Mouse (Mus musculus) embryonic facial prominence, embryonic 11.5 days (tissue): ENCODE results near the gene Gm43191. TPM values are rescaled to one million over a fixed set of nuclear protein-coding genes. Genes with fewer than 3 reads are reported as not detected.

Experiments used
- ATAC-seq: fragments of 200-750 bp; cut with Nextera tagmentation; replicated peaks from 2 replicates; pipeline ENCODE4 v1.8.0; 2017; ENCODE audit warnings: low read depth; ENCODE audit not compliant: insufficient number of reproducible peaks, low FRiP score, low TSS enrichment
- DNase-seq: peaks from one replicate; pipeline ENCODE4 v3.0.0-alpha.2; 2015; ENCODE audit warnings: low spot score
- H3K27ac ChIP-seq: fragments of 300-500 bp; sonication (generic); replicated peaks from 2 replicates; pipeline ENCODE4 v1.5.1; 2014; ENCODE audit warnings: mild to moderate bottlenecking, low read depth, low read length, control low read depth
- H3K27me3 ChIP-seq: fragments of 300-500 bp; sonication (generic); 2 replicates; pipeline ENCODE4 v1.6.1; 2014; ENCODE audit warnings: mild to moderate bottlenecking, low read length, moderate library complexity, mixed read lengths; ENCODE audit not compliant: control insufficient read depth, insufficient read depth
- H3K36me3 ChIP-seq: fragments of 300-500 bp; sonication (generic); replicated peaks from 2 replicates; pipeline ENCODE4 v1.6.1; 2014; ENCODE audit warnings: low read depth, mild to moderate bottlenecking, low read length, moderate library complexity, mixed read lengths; ENCODE audit not compliant: control insufficient read depth, insufficient read depth
- H3K4me1 ChIP-seq: fragments of 300-500 bp; sonication (generic); 2 replicates; pipeline ENCODE4 v1.6.1; 2014; ENCODE audit warnings: low read length, mixed read lengths; ENCODE audit not compliant: control insufficient read depth, insufficient read depth
- H3K4me2 ChIP-seq: fragments of 300-500 bp; sonication (generic); 2 replicates; pipeline ENCODE4 v1.6.1; 2014; ENCODE audit warnings: low read depth, mild to moderate bottlenecking, control low read depth, low read length, moderate library complexity
- H3K4me3 ChIP-seq: fragments of 300-500 bp; sonication (generic); 2 replicates; pipeline ENCODE4 v1.5.1; 2014; ENCODE audit warnings: low read depth, low read length, control low read depth
- H3K9ac ChIP-seq: fragments of 300-500 bp; sonication (generic); replicated peaks from 2 replicates; pipeline ENCODE4 v1.6.1; 2014; ENCODE audit warnings: mild to moderate bottlenecking, control low read depth, low read length
- H3K9me3 ChIP-seq: fragments of 300-500 bp; sonication (generic); replicated peaks from 2 replicates; pipeline ENCODE4 v1.6.1; 2016; ENCODE audit warnings: mild to moderate bottlenecking, low read length, inconsistent platforms, mixed read lengths; ENCODE audit not compliant: control insufficient read depth
- WGBS: fragments of 180-500 bp; shearing (Covaris S2); extraction: QIAGEN DNeasy Blood & Tissue Kit; methylation state at CpG from one replicate; pipeline ENCODE4 v1.1.7; 2014; 5-methylcytosine and 5-hydroxymethylcytosine counted together
- polyA plus RNA-seq: library from polyadenylated mRNA; unstranded; fragments of >200 nt; fragmentation: Nextera tagmentation; extraction: Ambion mirVana; gene quantifications from 2 replicates; pipeline ENCODE4 v1.2.1, GENCODE M21; 2014

Gene Gm43191
- polyA plus RNA-seq, 1 experiment from 2014 or later, result not detected

DNA sequence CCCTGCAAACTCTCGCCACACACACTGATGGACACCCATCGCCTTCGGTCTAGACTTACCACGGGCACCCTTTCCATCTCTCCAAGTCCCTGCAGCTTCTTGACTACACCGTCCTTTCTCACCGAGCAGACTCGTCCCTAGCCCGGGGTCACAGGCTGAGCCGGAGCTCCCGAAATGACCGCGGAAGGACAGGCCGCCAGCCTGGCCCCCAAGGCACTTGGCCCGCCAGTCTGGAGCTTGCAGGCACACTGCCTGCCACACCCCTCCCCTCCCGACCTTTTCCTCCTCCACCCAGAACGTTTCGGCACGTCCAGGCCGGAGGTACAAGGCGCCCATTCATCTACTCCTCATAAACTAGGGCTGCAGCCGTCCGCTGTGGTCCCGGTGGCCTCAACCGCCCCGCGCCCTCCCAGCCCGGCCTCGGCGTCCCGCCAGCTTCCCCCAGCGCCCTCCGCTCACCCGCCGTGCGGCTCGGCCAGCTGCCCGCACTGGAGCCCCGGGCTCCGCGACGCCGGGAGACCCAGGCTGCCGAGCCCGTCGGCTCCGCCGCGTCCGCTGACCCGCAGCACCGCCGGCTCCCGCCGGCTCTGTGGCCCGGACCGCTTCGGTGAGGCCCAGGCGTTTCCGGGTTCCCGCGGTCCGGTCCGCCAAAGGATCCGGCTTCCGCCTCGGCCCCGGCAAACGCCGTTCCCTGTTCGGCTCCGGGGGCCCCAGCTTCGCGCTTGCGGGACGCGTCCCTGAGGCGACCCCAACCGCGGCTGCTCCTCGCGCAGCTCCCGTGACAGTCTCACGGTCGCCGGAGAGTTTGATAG is 30.8 kb upstream of the Gm43191 start:
- no peaks in the 10 kb centered on the region for H3K36me3 ChIP-seq
- no peaks in the 10 kb centered on the region for H3K4me1 ChIP-seq
- peak overlapping the region; percentile 82 for H3K4me2 ChIP-seq
- peak; percentile 73 for DNase-seq
- under 1% methylated on average over 85 of the region's 85 CpGs for WGBS
- ATAC-seq, result peak; percentile 88
- no peaks in the 10 kb centered on the region for H3K27me3 ChIP-seq
- H3K27ac ChIP-seq, result peak overlapping the region; percentile 47; the same call in 1 of the 2 replicates
- peak overlapping the region; percentile 94 for H3K9ac ChIP-seq
- peak overlapping the region; percentile 88 for H3K4me3 ChIP-seq
- no peaks in the 10 kb centered on the region for H3K9me3 ChIP-seq

DNA sequence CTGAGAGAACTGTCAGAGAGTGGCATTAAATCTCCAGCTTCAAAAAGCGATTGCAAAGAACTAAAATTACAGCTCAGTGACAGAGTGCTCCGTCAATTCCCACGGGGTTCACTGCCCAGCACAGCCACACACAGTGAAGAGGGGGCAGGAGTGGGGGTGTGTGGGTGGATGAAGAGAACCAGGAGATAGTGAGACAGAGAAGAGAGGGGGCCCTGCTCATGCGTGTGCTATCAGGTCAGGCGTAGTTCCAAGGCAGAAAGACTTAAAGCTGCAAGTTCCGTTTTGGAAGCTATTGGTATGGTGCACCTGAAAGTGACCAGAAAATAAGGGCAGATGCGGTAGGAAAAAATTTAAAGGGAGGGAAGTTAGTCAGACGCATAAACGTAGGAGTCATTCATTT is 29.9 kb upstream of the Gm43191 start:
- H3K4me2 ChIP-seq, result peak overlapping the region; percentile 82
- ATAC-seq, result no peak
- no peak for DNase-seq

DNA sequence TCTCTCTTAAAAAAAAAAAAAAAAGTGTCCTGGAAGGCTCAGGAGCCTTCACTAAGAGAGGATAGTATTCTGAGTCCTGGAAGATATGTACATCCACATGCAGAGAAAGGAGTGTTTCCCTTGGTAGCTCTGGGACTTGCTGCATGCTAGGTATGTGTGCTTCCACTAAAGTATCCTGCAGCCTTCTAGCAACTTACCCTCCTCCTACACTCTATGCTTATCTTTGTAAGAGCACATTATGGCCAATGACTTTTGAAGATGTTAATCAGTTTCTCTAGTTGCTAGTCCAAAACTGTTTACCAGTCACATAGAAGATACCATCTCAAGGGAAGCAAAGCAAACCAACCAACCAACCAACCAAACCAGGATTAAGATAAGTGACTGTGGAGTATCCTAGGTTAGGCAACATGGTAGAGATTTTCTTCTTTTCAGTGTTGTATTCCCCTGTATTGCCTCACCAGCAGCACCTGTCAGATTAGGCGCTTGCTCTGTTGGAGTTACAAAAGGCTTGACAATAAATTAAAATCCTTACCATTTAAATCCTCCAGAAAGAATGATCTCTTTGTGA is 24.7 kb upstream of the Gm43191 start:
- Histone ChIP-seq H3K4me3 (no peak overlapping the region), H3K4me2 (no peak overlapping the region), H3K27ac (no peak overlapping the region), H3K4me1 (no peaks in the 10 kb centered on the region), H3K36me3 (no peaks in the 10 kb centered on the region), H3K9ac (no peak overlapping the region), H3K9me3 (no peaks in the 10 kb centered on the region), H3K27me3 (no peaks in the 10 kb centered on the region)
- no peak for ATAC-seq
- WGBS, result 81% methylated on average over 1 of the region's 1 CpGs
- no peak for DNase-seq

More for the DNA sequence above, 29.9 kb upstream of the Gm43191 start:
- Histone ChIP-seq H3K27me3 (no peaks in the 10 kb centered on the region), H3K27ac (no peak overlapping the region), H3K36me3 (no peaks in the 10 kb centered on the region), H3K9ac (no peak overlapping the region), H3K9me3 (no peaks in the 10 kb centered on the region), H3K4me1 (no peaks in the 10 kb centered on the region), H3K4me3 (peak overlapping the region; percentile 88)
- WGBS, result 55% methylated on average over 9 of the region's 9 CpGs

DNA sequence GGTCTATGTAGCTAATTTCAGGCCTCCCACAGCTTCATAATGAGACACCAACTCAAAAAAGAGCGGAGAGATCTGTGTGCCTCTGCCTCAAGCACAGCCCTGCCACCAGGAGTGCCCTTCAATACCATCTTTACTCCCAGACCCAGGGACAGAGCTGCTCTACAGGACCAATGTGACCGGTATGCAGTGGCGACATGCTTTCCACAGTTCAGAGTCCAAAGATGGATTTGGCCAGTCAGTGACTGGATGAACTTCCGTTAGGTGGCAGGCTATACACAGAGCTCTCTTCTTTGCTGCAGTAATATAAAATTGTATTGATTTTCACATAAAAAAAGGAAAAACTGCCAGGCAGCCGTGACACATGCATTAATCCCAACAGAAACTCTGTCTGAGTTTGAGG is 22.8 kb upstream of the Gm43191 start:
- ATAC-seq (no peak), DNase-seq (no peak)
- no peak overlapping the region for H3K4me3 ChIP-seq
- H3K4me1 ChIP-seq, result no peaks in the 10 kb centered on the region
- H3K27me3 ChIP-seq, result no peaks in the 10 kb centered on the region
- no peak overlapping the region for H3K27ac ChIP-seq
- H3K9ac ChIP-seq, result no peak overlapping the region
- no peaks in the 10 kb centered on the region for H3K36me3 ChIP-seq
- H3K4me2 ChIP-seq, result no peak overlapping the region
- no peaks in the 10 kb centered on the region for H3K9me3 ChIP-seq
- WGBS, result 89% methylated on average over 5 of the region's 5 CpGs

DNA sequence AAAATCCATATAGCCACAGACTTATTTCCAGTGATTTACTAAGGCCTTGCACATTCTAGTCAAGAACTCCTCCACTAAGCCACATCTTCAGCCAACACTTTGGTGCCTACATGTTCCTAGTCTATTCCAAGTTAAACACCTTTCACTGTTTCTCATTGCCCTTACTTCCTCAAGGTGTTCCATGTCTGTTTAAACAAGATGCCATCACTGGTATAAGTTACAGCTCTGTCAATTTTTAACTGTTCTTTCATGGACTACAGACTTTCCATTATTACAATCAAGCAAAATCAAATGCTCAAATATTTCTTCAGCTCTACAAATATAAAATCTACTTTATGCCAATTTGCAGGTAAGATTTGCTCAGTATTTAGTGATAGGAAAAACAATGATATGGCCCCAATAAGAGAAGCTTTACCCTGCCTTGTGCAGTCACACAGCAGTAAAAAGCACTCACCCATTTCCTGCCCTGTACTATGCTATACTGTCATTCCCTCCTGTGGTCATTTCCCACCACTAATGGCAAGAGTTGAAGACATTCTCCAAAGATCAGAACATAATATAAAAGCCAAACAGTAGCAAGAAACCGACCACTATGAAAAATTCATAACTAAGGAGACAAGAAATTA is 21.7 kb upstream of the Gm43191 start:
- no peaks in the 10 kb centered on the region for H3K27me3 ChIP-seq
- ATAC-seq (no peak), DNase-seq (no peak)
- no peak overlapping the region for H3K27ac ChIP-seq
- no peaks in the 10 kb centered on the region for H3K4me1 ChIP-seq
- 93% methylated on average over 1 of the region's 1 CpGs for WGBS
- no peaks in the 10 kb centered on the region for H3K9me3 ChIP-seq
- H3K9ac ChIP-seq, result no peak overlapping the region
- no peak overlapping the region for H3K4me3 ChIP-seq
- no peak overlapping the region for H3K4me2 ChIP-seq
- H3K36me3 ChIP-seq, result no peaks in the 10 kb centered on the region

DNA sequence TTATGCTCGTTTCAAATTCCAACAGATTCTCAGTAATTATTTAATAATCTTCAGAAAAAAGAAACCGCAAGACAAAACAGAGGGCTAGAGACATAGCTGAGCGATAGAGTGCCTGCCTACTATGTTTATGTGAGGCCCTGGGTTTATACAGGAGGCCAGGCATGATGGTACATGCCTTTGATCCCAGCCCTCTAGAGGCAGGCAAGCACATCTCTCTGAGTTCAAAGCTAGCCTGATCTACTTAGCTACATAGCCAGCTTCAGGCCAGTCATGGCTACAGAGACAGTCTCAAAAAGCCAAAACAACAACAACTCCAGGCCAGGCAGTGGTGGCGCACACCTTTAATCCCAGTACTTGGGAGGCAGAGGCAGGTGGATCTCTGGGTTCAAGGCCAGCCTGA is 20.5 kb upstream of the Gm43191 start:
- Histone ChIP-seq H3K4me3 (no peak overlapping the region), H3K9me3 (no peaks in the 10 kb centered on the region), H3K36me3 (no peaks in the 10 kb centered on the region), H3K4me1 (no peaks in the 10 kb centered on the region), H3K27me3 (no peaks in the 10 kb centered on the region), H3K27ac (no peak overlapping the region), H3K9ac (no peak overlapping the region), H3K4me2 (no peak overlapping the region)
- no peak for ATAC-seq
- no peak for DNase-seq
- WGBS, result 93% methylated on average over 4 of the region's 4 CpGs

DNA sequence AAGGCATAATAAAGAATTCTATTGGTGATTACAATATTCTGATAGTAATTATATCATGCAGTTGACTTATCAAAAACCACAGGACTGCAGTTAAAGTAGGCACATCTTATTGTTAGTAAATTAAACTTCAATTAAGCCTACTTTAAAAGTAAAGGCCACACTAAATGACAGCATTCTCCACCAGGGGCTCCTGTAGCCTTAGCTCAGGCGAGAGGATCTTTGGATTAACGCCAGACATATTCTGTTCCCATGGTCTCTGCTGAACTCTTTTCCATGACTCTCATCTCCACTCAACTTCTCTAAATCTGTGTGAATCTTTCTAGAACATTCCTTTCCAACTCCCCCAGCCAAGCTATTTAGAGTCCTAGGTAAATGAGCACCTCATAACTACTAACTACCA is 17.7 kb upstream of the Gm43191 start:
- H3K4me3 ChIP-seq, result no peak overlapping the region
- ATAC-seq (no peak), DNase-seq (no peak)
- H3K9me3 ChIP-seq, result no peaks in the 10 kb centered on the region
- no peak overlapping the region for H3K4me2 ChIP-seq
- no peaks in the 10 kb centered on the region for H3K4me1 ChIP-seq
- H3K9ac ChIP-seq, result no peak overlapping the region
- no peaks in the 10 kb centered on the region for H3K27me3 ChIP-seq
- WGBS, result 90% methylated on average over 2 of the region's 2 CpGs
- no peak overlapping the region for H3K27ac ChIP-seq
- no peaks in the 10 kb centered on the region for H3K36me3 ChIP-seq

DNA sequence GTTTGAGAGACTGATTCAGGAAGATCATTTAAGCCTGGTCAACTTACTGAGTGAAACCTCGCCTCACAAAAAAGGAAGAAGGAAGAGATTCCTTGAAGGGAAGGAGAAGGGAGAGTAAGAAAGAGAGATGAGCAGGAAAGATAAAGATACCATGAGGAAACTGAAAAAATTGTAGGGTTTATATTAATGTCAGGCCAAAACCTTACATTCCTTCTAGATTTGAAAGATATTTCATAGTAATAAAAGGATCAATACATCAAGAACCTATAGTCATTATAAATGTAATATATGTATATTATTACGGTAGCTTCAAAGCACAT is 14.6 kb upstream of the Gm43191 start:
- H3K27ac ChIP-seq, result no peak overlapping the region
- H3K4me2 ChIP-seq, result no peak overlapping the region
- H3K4me1 ChIP-seq, result no peaks in the 10 kb centered on the region
- no peak overlapping the region for H3K4me3 ChIP-seq
- DNase-seq (no peak), ATAC-seq (no peak)
- no peaks in the 10 kb centered on the region for H3K27me3 ChIP-seq
- H3K9me3 ChIP-seq, result no peaks in the 10 kb centered on the region
- H3K9ac ChIP-seq, result no peak overlapping the region
- 94% methylated on average over 2 of the region's 2 CpGs for WGBS
- no peaks in the 10 kb centered on the region for H3K36me3 ChIP-seq
